Mouse (Mus musculus) cerebellum, adult (tissue): ENCODE data around the gene Zfp1.

Experiments
- ATAC-seq: cut with Nextera tagmentation; 2 replicates; pipeline ENCODE4 v1.9.2; 2017; ENCODE audit warnings: mild to moderate bottlenecking, moderate library complexity, mixed read lengths; ENCODE audit not compliant: insufficient number of reproducible peaks, low FRiP score, low TSS enrichment

Gene Zfp1

GRCm38 (mm10) chr8:111657312-111657854 lies 14.2 kb downstream of the Zfp1 start:
- no peak for ATAC-seq

GRCm38 (mm10) chr8:111658819-111659423 lies 15.7 kb downstream of the Zfp1 start:
- no peak for ATAC-seq

GRCm38 (mm10) chr8:111662473-111662872 lies 19.3 kb downstream of the Zfp1 start:
- peak; percentile 64; the same call in 1 of the 2 replicates for ATAC-seq

GRCm38 (mm10) chr8:111666751-111667150 lies 23.6 kb downstream of the Zfp1 start:
- ATAC-seq = no peak

GRCm38 (mm10) chr8:111676237-111676636 lies 33.0 kb downstream of the Zfp1 start:
- no peak for ATAC-seq

- peak; percentile 58; the same call in 1 of the 2 replicates for ATAC-seq
Measured at GRCm38 (mm10) chr8:111678111-111678510, 34.9 kb downstream of the Zfp1 start.

- ATAC-seq = no peak
Measured at GRCm38 (mm10) chr8:111678848-111679247, 35.6 kb downstream of the Zfp1 start.

GRCm38 (mm10) chr8:111680423-111681028 lies 37.3 kb downstream of the Zfp1 start:
- no peak for ATAC-seq

GRCm38 (mm10) chr8:111681153-111681552 lies 38.0 kb downstream of the Zfp1 start:
- no peak for ATAC-seq

- no peak for ATAC-seq
Measured at GRCm38 (mm10) chr8:111682521-111682920, 39.3 kb downstream of the Zfp1 start.

- ATAC-seq = no peak
Measured at GRCm38 (mm10) chr8:111686881-111687280, 43.7 kb downstream of the Zfp1 start.

- no peak for ATAC-seq
Measured at GRCm38 (mm10) chr8:111690960-111691445, 47.8 kb downstream of the Zfp1 start, which contains the start of gene Ctrb1. Gene Ctrb1 (minus strand): TSS chr8:111691010.

GRCm38 (mm10) chr8:111693261-111693741 lies 50.1 kb downstream of the Zfp1 start:
- ATAC-seq = no peak

- ATAC-seq = no peak
Measured at GRCm38 (mm10) chr8:111695441-111695840, 52.2 kb downstream of the Zfp1 start.

GRCm38 (mm10) chr8:111697655-111698054 lies 54.5 kb downstream of the Zfp1 start:
- ATAC-seq = no peak

- ATAC-seq = no peak
Measured at GRCm38 (mm10) chr8:111699035-111699434, 55.8 kb downstream of the Zfp1 start.

GRCm38 (mm10) chr8:111700201-111700600 lies 57.0 kb downstream of the Zfp1 start:
- no peak for ATAC-seq

- no peak for ATAC-seq
Measured at GRCm38 (mm10) chr8:111700740-111701139, 57.5 kb downstream of the Zfp1 start.

- ATAC-seq = no peak
Measured at GRCm38 (mm10) chr8:111701380-111701779, 58.2 kb downstream of the Zfp1 start.

- ATAC-seq = no peak
Measured at GRCm38 (mm10) chr8:111704585-111704984, 61.4 kb downstream of the Zfp1 start.

GRCm38 (mm10) chr8:111705222-111705621 lies 62.0 kb downstream of the Zfp1 start:
- no peak for ATAC-seq
